Mouse (Mus musculus) megakaryocyte progenitor cell, adult 5-6 weeks (primary cell): ENCODE measurements around the gene Eif4e1b. TPM values are rescaled to one million over a fixed set of nuclear protein-coding genes. Genes with fewer than 3 reads are reported as not detected.

Experiments
- total RNA-seq, 2 experiments: library from RNA; stranded (forward) in 1 of 2; stranded (reverse) in 1 of 2; fragments of 157-497, 149-512 nt in 1 of 2; fragments of 200-1000 nt in 1 of 2; gene quantifications; 2 replicates each; pipeline versions ENCODE4 v1.2.3 to v1.2.4; 2015 to 2017

The Eif4e1b gene
- total RNA-seq, 2 experiments from 2014 or later, result not detected

Other genes with a start within 250 kb of the Eif4e1b start
- gene 4833439L19Rik, start 218.6 kb upstream of the Eif4e1b start, total RNA-seq (2015), result 56.2 and 56.5 TPM in 2 replicates
- gene 4833439L19Rik, start 218.6 kb upstream of the Eif4e1b start, total RNA-seq (2017), result 30.0 and 37.5 TPM in 2 replicates
- gene Arl10, start 209.0 kb upstream of the Eif4e1b start, total RNA-seq (2015), result 9.7 and 15.7 TPM in 2 replicates
- 9.5 and 14.0 TPM in 2 replicates for gene Arl10, start 209.0 kb upstream of the Eif4e1b start, total RNA-seq (2017)
- gene Nop16, start 193.9 kb upstream of the Eif4e1b start, total RNA-seq (2015), result 54.2 and 59.3 TPM in 2 replicates
- gene Nop16, start 193.9 kb upstream of the Eif4e1b start, total RNA-seq (2017), result 69.7 and 104 TPM in 2 replicates
- gene Higd2a, start 193.8 kb upstream of the Eif4e1b start, total RNA-seq (2015), result 101 and 120 TPM in 2 replicates
- gene Higd2a, start 193.8 kb upstream of the Eif4e1b start, total RNA-seq (2017), result 51.6 and 87.6 TPM in 2 replicates
- gene Cltb, start 172.7 kb upstream of the Eif4e1b start, total RNA-seq (2015), result 4.2 and 6.1 TPM in 2 replicates
- 11.0 and 13.1 TPM in 2 replicates for gene Cltb, start 172.7 kb upstream of the Eif4e1b start, total RNA-seq (2017)
- 40.8 and 43.9 TPM in 2 replicates for gene Faf2, start 162.2 kb upstream of the Eif4e1b start, total RNA-seq (2015)
- gene Faf2, start 162.2 kb upstream of the Eif4e1b start, total RNA-seq (2017), result 37.4 and 38.6 TPM in 2 replicates
- gene Rnf44, start 90.1 kb upstream of the Eif4e1b start, total RNA-seq (2015), result 47.2 and 49.6 TPM in 2 replicates
- 16.8 and 19.4 TPM in 2 replicates for gene Rnf44, start 90.1 kb upstream of the Eif4e1b start, total RNA-seq (2017)
- not detected in 2 replicates for gene Cdhr2, start 82.5 kb upstream of the Eif4e1b start, total RNA-seq (2015)
- gene Cdhr2, start 82.5 kb upstream of the Eif4e1b start, total RNA-seq (2017), result not detected in 2 replicates
- not detected in 2 replicates for gene Gprin1, start 34.1 kb upstream of the Eif4e1b start, total RNA-seq (2015)
- gene Gprin1, start 34.1 kb upstream of the Eif4e1b start, total RNA-seq (2017), result not detected in 2 replicates
- gene Sncb, start 17.4 kb upstream of the Eif4e1b start, total RNA-seq (2015), result not detected in 2 replicates
- not detected in 2 replicates for gene Sncb, start 17.4 kb upstream of the Eif4e1b start, total RNA-seq (2017)
- gene Tspan17, start 5.4 kb downstream of the Eif4e1b start, total RNA-seq (2015), result 0.30 and 0.73 TPM in 2 replicates
- gene Tspan17, start 5.4 kb downstream of the Eif4e1b start, total RNA-seq (2017), result 0.71 and 3.0 TPM in 2 replicates
- gene Unc5a, start 165.4 kb downstream of the Eif4e1b start, total RNA-seq (2015), result 0.59 and 0.64 TPM in 2 replicates
- 0.04 and 0.51 TPM in 2 replicates for gene Unc5a, start 165.4 kb downstream of the Eif4e1b start, total RNA-seq (2017)
- 83.9 and 84.9 TPM in 2 replicates for gene Hk3, start 237.4 kb downstream of the Eif4e1b start, total RNA-seq (2015)
- 179 and 185 TPM in 2 replicates for gene Hk3, start 237.4 kb downstream of the Eif4e1b start, total RNA-seq (2017)